Mouse (Mus musculus): ENCODE measurements at regions not wholly inside any gene's neighbourhood (a gene's known extent, or its start where the extent isn't known, plus 50 kb on each side); places are given as distances from the start of the nearest gene placed in this dataset.
"Not testable (repeated sequence)": the region's sequence is repeated elsewhere in the genome, so short reads cannot be mapped to it uniquely, and the experiment has no call there.

- CTCF ChIA-PET, result interaction anchor here in 1 of 4 experiments (0.5 kb wide), 1 partner anchor 696 kb away, joined by 3 read pairs; no protein-coding TSS in a partner anchor
- POLR2A ChIA-PET, result interaction anchor here in 2 of 4 experiments (0.6 to 1.2 kb wide), 2 partner anchors 22 to 834 kb away, joined by 4 read pairs; no protein-coding TSS in a partner anchor
These were observed 278.1 kb downstream of the Gm7361 start for GRCm38 (mm10) chr5:26535556-26535955.

- ChIA-PET POLR2A (no interaction called here), CTCF (no interaction called here)
These were observed 253.7 kb upstream of the Dpp6 start for GRCm38 (mm10) chr5:26563291-26563690.

GRCm38 (mm10) chr5:26564056-26564455 lies 252.9 kb upstream of the Dpp6 start:
- POLR2A ChIA-PET, result no interaction called here
- CTCF ChIA-PET, result no interaction called here

GRCm38 (mm10) chr5:26572691-26573191 lies 244.3 kb upstream of the Dpp6 start:
- ChIA-PET CTCF (interaction anchor here in 1 of 4 experiments (0.7 kb wide), 1 partner anchor 503 kb away, joined by 3 read pairs; no protein-coding TSS in a partner anchor), POLR2A (no interaction called here)

- POLR2A ChIA-PET, result no interaction called here
- CTCF ChIA-PET, result interaction anchor here in 1 of 4 experiments (0.7 kb wide), 1 partner anchor 502 kb away, joined by 3 read pairs; no protein-coding TSS in a partner anchor
These were observed 243.6 kb upstream of the Dpp6 start for GRCm38 (mm10) chr5:26573446-26573845.

GRCm38 (mm10) chr5:26586108-26586507 lies 230.9 kb upstream of the Dpp6 start:
- POLR2A ChIA-PET, result no interaction called here
- CTCF ChIA-PET, result no interaction called here

- POLR2A ChIA-PET, result no interaction called here
- CTCF ChIA-PET, result interaction anchor here in 2 of 4 experiments (0.5 to 0.6 kb wide), 2 partner anchors 158 to 926 kb away, joined by 3 read pairs; no protein-coding TSS in a partner anchor
These were observed 226.1 kb upstream of the Dpp6 start for GRCm38 (mm10) chr5:26590886-26591285.

- ChIA-PET CTCF (no interaction called here), POLR2A (no interaction called here)
These were observed 224.7 kb upstream of the Dpp6 start for GRCm38 (mm10) chr5:26592341-26592740.

- POLR2A ChIA-PET, result no interaction called here
These were observed 219.0 kb upstream of the Dpp6 start for GRCm38 (mm10) chr5:26597991-26598390.

GRCm38 (mm10) chr5:26619272-26619671 lies 197.7 kb upstream of the Dpp6 start:
- ChIA-PET POLR2A (no interaction called here), CTCF (no interaction called here)

More at GRCm38 (mm10) chr5:26597991-26598390, 219.0 kb upstream of the Dpp6 start:
- CTCF ChIA-PET, result no interaction called here

GRCm38 (mm10) chr5:26622116-26622515 lies 194.9 kb upstream of the Dpp6 start:
- CTCF ChIA-PET, result no interaction called here
- POLR2A ChIA-PET, result no interaction called here

- CTCF ChIA-PET, result no interaction called here
- POLR2A ChIA-PET, result interaction anchor here in 1 of 4 experiments (0.8 kb wide), 1 partner anchor 22 kb away, joined by 3 read pairs; no protein-coding TSS in a partner anchor
These were observed 145.5 kb upstream of the Dpp6 start for GRCm38 (mm10) chr5:26671478-26671877.

GRCm38 (mm10) chr5:26689775-26690174 lies 127.2 kb upstream of the Dpp6 start:
- ChIA-PET POLR2A (no interaction called here), CTCF (interaction anchor here in 1 of 4 experiments (1.6 kb wide), 1 partner anchor 18 kb away, joined by 3 read pairs; no protein-coding TSS in a partner anchor)

- CTCF ChIA-PET, result interaction anchor here in 3 of 4 experiments (0.5 to 1.6 kb wide), 3 partner anchors 13 to 172 kb away, joined by 3 to 7 read pairs (median 3); no protein-coding TSS in a partner anchor
These were observed 125.9 kb upstream of the Dpp6 start for GRCm38 (mm10) chr5:26691121-26691520.

GRCm38 (mm10) chr5:26692013-26692412 lies 125.0 kb upstream of the Dpp6 start:
- ChIA-PET CTCF (interaction anchor here in 1 of 4 experiments (0.6 to 0.7 kb wide), 2 partner anchors 179 to 410 kb away, joined by 3 read pairs; no protein-coding TSS in a partner anchor), POLR2A (interaction anchor here in 2 of 4 experiments (0.6 to 1.6 kb wide), 3 partner anchors 10 to 212 kb away, joined by 3 to 5 read pairs (median 3); no protein-coding TSS in a partner anchor)

More at GRCm38 (mm10) chr5:26691121-26691520, 125.9 kb upstream of the Dpp6 start:
- POLR2A ChIA-PET, result interaction anchor here in 1 of 4 experiments (1.6 kb wide), 1 partner anchor 45 kb away, joined by 3 read pairs; no protein-coding TSS in a partner anchor

GRCm38 (mm10) chr5:26703621-26704020 lies 113.4 kb upstream of the Dpp6 start:
- ChIA-PET CTCF (interaction anchor here in 1 of 4 experiments (0.7 kb wide), 1 partner anchor 12 kb away, joined by 3 read pairs; no protein-coding TSS in a partner anchor), POLR2A (interaction anchor here in 2 of 4 experiments (0.8 to 1.7 kb wide), 3 partner anchors 9 to 196 kb away, joined by 3 to 5 read pairs (median 4); no protein-coding TSS in a partner anchor)

- ChIA-PET POLR2A (no interaction called here), CTCF (interaction anchor here in 2 of 4 experiments (0.7 to 1.2 kb wide), 2 partner anchors 17 to 551 kb away, joined by 3 read pairs; no protein-coding TSS in a partner anchor)
These were observed 109.3 kb upstream of the Dpp6 start for GRCm38 (mm10) chr5:26707661-26708060.

- CTCF ChIA-PET, result no interaction called here
These were observed 92.5 kb upstream of the Dpp6 start for GRCm38 (mm10) chr5:26724491-26724890.

GRCm38 (mm10) chr5:26725953-26726352 lies 91.0 kb upstream of the Dpp6 start:
- ChIA-PET CTCF (no interaction called here), POLR2A (no interaction called here)

More at GRCm38 (mm10) chr5:26724491-26724890, 92.5 kb upstream of the Dpp6 start:
- POLR2A ChIA-PET, result no interaction called here

GRCm38 (mm10) chr5:26751196-26751595 lies 65.8 kb upstream of the Dpp6 start:
- POLR2A ChIA-PET, result interaction anchor here in 3 of 4 experiments (0.6 to 1.2 kb wide), 3 partner anchors 11 to 266 kb away, joined by 3 to 5 read pairs (median 4); no protein-coding TSS in a partner anchor
- CTCF ChIA-PET, result not testable (repeated sequence)
